Mouse (Mus musculus) CD4-positive helper T cell, adult 2 months (primary cell): Measurements from ENCODE around the gene Abcg8.

Experiments used
- DNase-seq: peaks from one replicate; pipeline ENCODE4 v3.0.0-alpha.2; 2012; ENCODE audit warnings: low read depth, missing footprints, low spot score

Abcg8 gene

GRCm38 (mm10) chr17:84675951-84676366 is at the start of gene Abcg8:
Gene Abcg8, plus strand, starts transcription at chr17:84676302.
- DNase-seq: no peak

- DNase-seq: no peak
Measured at GRCm38 (mm10) chr17:84626857-84627305, 49.2 kb upstream of the Abcg8 start.

- no peak for DNase-seq
Measured at GRCm38 (mm10) chr17:84627721-84628120, 48.4 kb upstream of the Abcg8 start.

GRCm38 (mm10) chr17:84628611-84629010 is 47.5 kb upstream of the Abcg8 start:
- no peak for DNase-seq

- peak; percentile 51 for DNase-seq
Measured at GRCm38 (mm10) chr17:84631836-84632235, 44.3 kb upstream of the Abcg8 start.

- peak; percentile 63 for DNase-seq
Measured at GRCm38 (mm10) chr17:84633443-84633842, 42.7 kb upstream of the Abcg8 start.

GRCm38 (mm10) chr17:84636328-84636727 is 39.8 kb upstream of the Abcg8 start:
- no peak for DNase-seq

- no peak for DNase-seq
Measured at GRCm38 (mm10) chr17:84637971-84638370, 38.1 kb upstream of the Abcg8 start.

- DNase-seq: no peak
Measured at GRCm38 (mm10) chr17:84639796-84640378, 36.2 kb upstream of the Abcg8 start.

GRCm38 (mm10) chr17:84641893-84642292 is 34.2 kb upstream of the Abcg8 start:
- DNase-seq: peak; percentile 24

- no peak for DNase-seq
Measured at GRCm38 (mm10) chr17:84642324-84642723, 33.8 kb upstream of the Abcg8 start.

- no peak for DNase-seq
Measured at GRCm38 (mm10) chr17:84644292-84645050, 31.6 kb upstream of the Abcg8 start.

- DNase-seq: no peak
Measured at GRCm38 (mm10) chr17:84645119-84645518, 31.0 kb upstream of the Abcg8 start.

- DNase-seq: no peak
Measured at GRCm38 (mm10) chr17:84645894-84646293, 30.2 kb upstream of the Abcg8 start.

GRCm38 (mm10) chr17:84646477-84646876 is 29.6 kb upstream of the Abcg8 start:
- DNase-seq: no peak

GRCm38 (mm10) chr17:84647630-84648029 is 28.5 kb upstream of the Abcg8 start:
- DNase-seq: no peak

- DNase-seq: no peak
Measured at GRCm38 (mm10) chr17:84650302-84651017, 25.6 kb upstream of the Abcg8 start.

- DNase-seq: no peak
Measured at GRCm38 (mm10) chr17:84653544-84653943, 22.6 kb upstream of the Abcg8 start.

GRCm38 (mm10) chr17:84656205-84656604 is 19.9 kb upstream of the Abcg8 start:
- no peak for DNase-seq

GRCm38 (mm10) chr17:84656653-84657421 is 19.3 kb upstream of the Abcg8 start:
- no peak for DNase-seq

- DNase-seq: no peak
Measured at GRCm38 (mm10) chr17:84657422-84657732, 18.7 kb upstream of the Abcg8 start.

GRCm38 (mm10) chr17:84657782-84658181 is 18.3 kb upstream of the Abcg8 start:
- no peak for DNase-seq
